Mouse (Mus musculus): ENCODE measurements around the gene Thap11.

Thap11 gene

GRCm38 (mm10) chr8:105900941-105901616 lies 46.1 kb downstream of the Thap11 start:
- DNase-seq, result no peak

Data from kidney, postnatal 4 days (tissue).